Mouse (Mus musculus): ENCODE data around the gene Tnik.

Gene Tnik

GRCm38 (mm10) chr3:28621792-28622191, 358.8 kb downstream of the Tnik start:
- no peak for DNase-seq (ENCODE audit: low spot score)

GRCm38 (mm10) chr3:28626816-28627215, 363.8 kb downstream of the Tnik start:
- no peak for DNase-seq (ENCODE audit: low spot score)

GRCm38 (mm10) chr3:28636778-28637177, 373.8 kb downstream of the Tnik start:
- no peak for DNase-seq (ENCODE audit: low spot score)

GRCm38 (mm10) chr3:28638957-28639356, 375.9 kb downstream of the Tnik start:
- peak; percentile 82 for DNase-seq (ENCODE audit: low spot score)

GRCm38 (mm10) chr3:28643252-28643947, 380.4 kb downstream of the Tnik start:
- DNase-seq (ENCODE audit: low spot score) = no peak

- DNase-seq (ENCODE audit: low spot score) = no peak
These were observed 389.6 kb downstream of the Tnik start for GRCm38 (mm10) chr3:28652574-28652973.

GRCm38 (mm10) chr3:28653043-28653442, 390.0 kb downstream of the Tnik start:
- DNase-seq (ENCODE audit: low spot score) = no peak

GRCm38 (mm10) chr3:28654740-28655139, 391.7 kb downstream of the Tnik start:
- no peak for DNase-seq (ENCODE audit: low spot score)

GRCm38 (mm10) chr3:28658349-28658748, 395.3 kb downstream of the Tnik start:
- no peak for DNase-seq (ENCODE audit: low spot score)

- DNase-seq (ENCODE audit: low spot score) = peak; percentile 6
These were observed 417.8 kb downstream of the Tnik start for GRCm38 (mm10) chr3:28680851-28681250.

- peak; percentile 6 for DNase-seq (ENCODE audit: low spot score)
These were observed 418.9 kb downstream of the Tnik start for GRCm38 (mm10) chr3:28681866-28682265.

GRCm38 (mm10) chr3:28682411-28682810, 419.4 kb downstream of the Tnik start:
- DNase-seq (ENCODE audit: low spot score) = no peak

- no peak for DNase-seq (ENCODE audit: low spot score)
These were observed 422.5 kb downstream of the Tnik start for GRCm38 (mm10) chr3:28685510-28685909.

GRCm38 (mm10) chr3:28694811-28695210, 431.8 kb downstream of the Tnik start:
- no peak for DNase-seq (ENCODE audit: low spot score)

- DNase-seq (ENCODE audit: low spot score) = no peak
These were observed 432.6 kb downstream of the Tnik start for GRCm38 (mm10) chr3:28695608-28696007.

- no peak for DNase-seq (ENCODE audit: low spot score)
These were observed 433.1 kb downstream of the Tnik start for GRCm38 (mm10) chr3:28696162-28696561.

GRCm38 (mm10) chr3:28697797-28698196, 434.8 kb downstream of the Tnik start, which contains the start of gene Slc2a2:
Gene Slc2a2 (plus strand): TSS chr3:28697903.
- DNase-seq (ENCODE audit: low spot score) = no peak

GRCm38 (mm10) chr3:28699601-28700000, 436.6 kb downstream of the Tnik start:
- DNase-seq (ENCODE audit: low spot score) = no peak

- no peak for DNase-seq (ENCODE audit: low spot score)
These were observed 442.6 kb downstream of the Tnik start for GRCm38 (mm10) chr3:28705522-28706137.

GRCm38 (mm10) chr3:28706736-28707135, 443.7 kb downstream of the Tnik start:
- no peak for DNase-seq (ENCODE audit: low spot score)

GRCm38 (mm10) chr3:28709740-28710139, 446.7 kb downstream of the Tnik start:
- peak; percentile 40 for DNase-seq (ENCODE audit: low spot score)

GRCm38 (mm10) chr3:28713913-28714698, 451.1 kb downstream of the Tnik start:
- no peak for DNase-seq (ENCODE audit: low spot score)

- no peak for DNase-seq (ENCODE audit: low spot score)
These were observed 455.5 kb downstream of the Tnik start for GRCm38 (mm10) chr3:28718521-28718920.

Measured in adipocyte (in vitro differentiated cells).